In genomic region chr15:31453098-31453916, GRCm38 (mm10) we compare ENCODE assay signal across 8 mouse cellular contexts. TPM values are rescaled to one million over a fixed set of nuclear protein-coding genes. Genes with fewer than 3 reads are reported as not detected.
DNase-seq lines count a peak whose midpoint lies in the region; ATAC-seq lines count a peak whose summit lies in the region.

Gene Ropn1l (minus strand): TSS chr15:31453737.

- H3K4me1 ChIP-seq in intestine, embryonic 14.5 days (replicated peaks; ENCODE audit: control insufficient read depth, insufficient read depth, low read length) = peaks cover 7% of the 10 kb centered on the region; the same call in 1 of the 2 replicates

- peak; percentile 95 for DNase-seq in adipocyte (ENCODE audit: low spot score)
- DNase-seq in embryo, embryonic 10 days (ENCODE audit: low spot score) = peak; percentile 99
- peak; percentile 91 for DNase-seq in gastrocnemius, postnatal 14 days
- peak; percentile 93 for DNase-seq in intestine, embryonic 14.5 days (ENCODE audit: low spot score)
- DNase-seq in left cerebral cortex, postnatal 14 days (ENCODE audit: low spot score in 2 of 2) = peak; percentile 90 to 91
- DNase-seq in mesoderm, embryonic 11.5 days (ENCODE audit: low read depth, low spot score) = peak; percentile 95
- peak; percentile 85 to 87 for DNase-seq in right cerebral cortex, postnatal 36 days (ENCODE audit: low spot score in 2 of 2)
- peak; percentile 94 for DNase-seq in yolk sac, embryonic 10.5 days (ENCODE audit: low spot score)

- peaks cover 14% of the 10 kb centered on the region for H3K36me3 ChIP-seq in intestine, embryonic 14.5 days (ENCODE audit: control insufficient read depth, insufficient read depth, low read length)

- H3K27ac ChIP-seq in intestine, embryonic 14.5 days (ENCODE audit: low read depth) = peak within 1 kb of the TSS; percentile 73

- H3K4me2 ChIP-seq in intestine, embryonic 14.5 days (ENCODE audit: low read length) = peak within 1 kb of the TSS; percentile 66

- H3K4me3 ChIP-seq in intestine, embryonic 14.5 days (ENCODE audit: low read depth, low read length) = peak within 1 kb of the TSS; percentile 61

- no peaks in the 10 kb centered on the region for H3K27me3 ChIP-seq in intestine, embryonic 14.5 days (replicated peaks; ENCODE audit: control insufficient read depth, insufficient read depth, low read length)

- under 1% methylated on average over 57 of the region's 57 CpGs for WGBS in intestine, embryonic 14.5 days

- no peaks in the 10 kb centered on the region for H3K9me3 ChIP-seq in intestine, embryonic 14.5 days (ENCODE audit: control insufficient read depth, low read length)

- intact Hi-C loops in gastrocnemius, postnatal 14 days (cut with DNase I; ENCODE audit: low total_unique reads) = no loop called here
- intact Hi-C loops in left cerebral cortex, postnatal 14 days (cut with DNase I) = no loop called here

- H3K9ac ChIP-seq in intestine, embryonic 14.5 days (ENCODE audit: low read length) = peak within 1 kb of the TSS; percentile 59

- peak; percentile 92 for ATAC-seq in intestine, embryonic 14.5 days (replicated peaks; ENCODE audit: low FRiP score, low TSS enrichment, low read depth)

RNA-seq across cellular contexts. Expression of gene Ropn1l, which starts in this region (rescaled TPM):
- total RNA-seq in gastrocnemius, postnatal 14 days (2021) = under 1 TPM; 0.29 to 0.33 TPM
- polyA plus RNA-seq in intestine, embryonic 14.5 days (2014; fragmentation: Nextera tagmentation; extraction: Ambion mirVana) = 1.5 and 1.8 TPM in 2 replicates
- total RNA-seq in left cerebral cortex, postnatal 14 days (2021) = 1 to 10 TPM; 1.1 to 1.7 TPM

Comparison
In these comparisons a context has a peak if more than half of its experiments do, and no peak if none do; other contexts are left out.
1. Peak in every context shown above with its lines: DNase-seq, ATAC-seq, H3K4me3 ChIP-seq and H3K27ac ChIP-seq.
2. Peak in DNase-seq in gastrocnemius, postnatal 14 days; RNA of the gene not detected or under 1 TPM.